Mouse (Mus musculus) heart, embryonic 14.5 days (tissue): ENCODE results near the gene Gm28041. TPM values are rescaled to one million over a fixed set of nuclear protein-coding genes. Genes with fewer than 3 reads are reported as not detected.
"Not testable (repeated sequence)": the region's sequence is repeated elsewhere in the genome, so short reads cannot be mapped to it uniquely, and the experiment has no call there.

ENCODE experiments used
- ATAC-seq: fragments of 200-750 bp; cut with Nextera tagmentation; 2 replicates; pipeline ENCODE4 v1.8.0; 2017; ENCODE audit warnings: low read depth, moderate TSS enrichment; ENCODE audit not compliant: insufficient number of reproducible peaks, insufficient read depth, low FRiP score
- H3K27ac ChIP-seq, 2 experiments: fragments of 200-500 bp in 1 of 2; fragments of 300-500 bp in 1 of 2; sonication (generic) in 1 of 2; replicated peaks in 1 of 2; 2 replicates each; pipeline ENCODE4 v1.5.1; 2012 to 2014; ENCODE audit warnings: low read depth in 2 of 2, low read length in 2 of 2, control low read depth in 1 of 2, mild to moderate bottlenecking in 1 of 2, mixed read lengths in 1 of 2; ENCODE audit not compliant: control insufficient read depth in 1 of 2, insufficient read depth in 1 of 2
- H3K27me3 ChIP-seq: fragments of 300-500 bp; sonication (generic); 2 replicates; pipeline ENCODE4 v1.6.1; 2014; ENCODE audit warnings: mild to moderate bottlenecking, low read length, control low read depth; ENCODE audit not compliant: control insufficient read depth, insufficient read depth
- H3K36me3 ChIP-seq: fragments of 300-500 bp; sonication (generic); 2 replicates; pipeline ENCODE4 v1.6.1; 2014; ENCODE audit warnings: mild to moderate bottlenecking, control low read depth, low read length, mixed read lengths; ENCODE audit not compliant: control insufficient read depth, insufficient read depth
- H3K4me1 ChIP-seq, 2 experiments: fragments of 200-500 bp in 1 of 2; fragments of 300-500 bp in 1 of 2; sonication (generic) in 1 of 2; 2 replicates each; pipeline ENCODE4 v1.6.1; 2012 to 2014; ENCODE audit warnings: low read length in 2 of 2, control low read depth in 1 of 2, mixed read lengths in 1 of 2; ENCODE audit not compliant: control insufficient read depth in 2 of 2, insufficient read depth in 2 of 2
- H3K4me2 ChIP-seq: fragments of 300-500 bp; sonication (generic); 2 replicates; pipeline ENCODE4 v1.6.1; 2014; ENCODE audit warnings: mild to moderate bottlenecking, low read length
- H3K4me3 ChIP-seq, 2 experiments: fragments of 200-500 bp in 1 of 2; fragments of 300-500 bp in 1 of 2; sonication (generic) in 1 of 2; 2 replicates each; pipeline ENCODE4 v1.5.1; 2012 to 2014; ENCODE audit warnings: low read length in 2 of 2, mild to moderate bottlenecking in 2 of 2, control low read depth in 1 of 2, low read depth in 1 of 2, moderate library complexity in 1 of 2; ENCODE audit not compliant: control insufficient read depth in 1 of 2, insufficient read depth in 1 of 2
- H3K9ac ChIP-seq: fragments of 300-500 bp; sonication (generic); 2 replicates; pipeline ENCODE4 v1.6.1; 2014; ENCODE audit warnings: mild to moderate bottlenecking, low read length
- H3K9me3 ChIP-seq: fragments of 300-500 bp; sonication (generic); 2 replicates; pipeline ENCODE4 v1.6.1; 2016; ENCODE audit warnings: low read length, control low read depth; ENCODE audit not compliant: control insufficient read depth
- WGBS: fragments of 180-500 bp; shearing (Covaris S2); extraction: QIAGEN DNeasy Blood & Tissue Kit; methylation state at CpG from one replicate; pipeline ENCODE4 v1.1.7; 2014; 5-methylcytosine and 5-hydroxymethylcytosine counted together
- polyA plus RNA-seq: library from polyadenylated mRNA; unstranded; fragments of >200 nt; fragmentation: Nextera tagmentation; extraction: Ambion mirVana; gene quantifications from 2 replicates; pipeline ENCODE4 v1.2.1, GENCODE M21; 2014

The Gm28041 gene
- 0.73 TPM in 1 of 2 replicates, not detected in the other for polyA plus RNA-seq

GRCm38 (mm10) chr13:67375050-67375911 is at the start of gene Gm28041, which contains the start of gene Zfp456:
Gene Gm28041, minus strand, starts transcription at chr13:67375733.
Gene Zfp456, minus strand, starts transcription at chr13:67375810.
- H3K4me1 ChIP-seq, H3K27me3 ChIP-seq, H3K9me3 ChIP-seq, H3K27ac ChIP-seq, H3K36me3 ChIP-seq: not testable (repeated sequence)
- Histone ChIP-seq H3K4me2 (peak within 1 kb of the TSS; percentile 64), H3K4me3 (peak within 1 kb of the TSS; percentile 52 to 84), H3K9ac (peak within 1 kb of the TSS; percentile 60)
- WGBS = 12% methylated on average over 13 of the region's 15 CpGs
- ATAC-seq = peak; percentile 82

- not testable (repeated sequence) for H3K4me2 ChIP-seq, H3K27ac ChIP-seq, H3K36me3 ChIP-seq, H3K9ac ChIP-seq, ATAC-seq, H3K27me3 ChIP-seq, H3K4me1 ChIP-seq, H3K9me3 ChIP-seq, H3K4me3 ChIP-seq
- 68% methylated on average over 2 of the region's 2 CpGs for WGBS
These were observed 47.0 kb upstream of the Gm28041 start for GRCm38 (mm10) chr13:67422532-67422931.

- Histone ChIP-seq H3K4me1 (peaks cover 0 to 4% of the 10 kb centered on the region in 2 experiments; a peak in 1 of 4 replicates), H3K36me3 (no peaks in the 10 kb centered on the region)
- 1% methylated on average over 22 of the region's 22 CpGs for WGBS
These were observed 45.8 kb upstream of the Gm28041 start, which contains the start of gene Zfp459 for GRCm38 (mm10) chr13:67421207-67421857. Gene Zfp459, minus strand, starts transcription at chr13:67421418.

GRCm38 (mm10) chr13:67420558-67421206 is 45.1 kb upstream of the Gm28041 start:
- ATAC-seq = no peak
- peak overlapping the region; percentile 70 for H3K9ac ChIP-seq
- H3K27ac ChIP-seq = no peak overlapping the region
- peaks cover 0 to 4% of the 10 kb centered on the region in 2 experiments; a peak in 1 of 4 replicates for H3K4me1 ChIP-seq
- no peaks in the 10 kb centered on the region for H3K36me3 ChIP-seq
- H3K4me3 ChIP-seq = peak overlapping the region; percentile 55 to 65
- WGBS = 31% methylated on average over 11 of the region's 11 CpGs
- no peaks in the 10 kb centered on the region for H3K27me3 ChIP-seq
- peak overlapping the region; percentile 92 for H3K4me2 ChIP-seq
- no peaks in the 10 kb centered on the region for H3K9me3 ChIP-seq

More at GRCm38 (mm10) chr13:67421207-67421857, 45.8 kb upstream of the Gm28041 start, which contains the start of gene Zfp459:
- no peaks in the 10 kb centered on the region for H3K27me3 ChIP-seq
- H3K4me2 ChIP-seq = peak within 1 kb of the TSS; percentile 92
- H3K9ac ChIP-seq = peak within 1 kb of the TSS; percentile 70
- H3K4me3 ChIP-seq = peak within 1 kb of the TSS; percentile 55 to 65
- ATAC-seq = no peak; the same call in 1 of the 2 replicates
- H3K9me3 ChIP-seq = no peaks in the 10 kb centered on the region
- no peak within 1 kb of the TSS for H3K27ac ChIP-seq

- H3K27ac ChIP-seq = no peak overlapping the region
- H3K4me1 ChIP-seq = peaks cover 0 to 3% of the 10 kb centered on the region in 2 experiments; a peak in 1 of 4 replicates
- H3K36me3 ChIP-seq = no peaks in the 10 kb centered on the region
- H3K9ac ChIP-seq = no peak overlapping the region
- H3K4me2 ChIP-seq = no peak overlapping the region
- no peak overlapping the region for H3K4me3 ChIP-seq
- no peaks in the 10 kb centered on the region for H3K27me3 ChIP-seq
- ATAC-seq = no peak
- H3K9me3 ChIP-seq = no peaks in the 10 kb centered on the region
- WGBS = 87% methylated on average over 3 of the region's 3 CpGs
These were observed 41.3 kb upstream of the Gm28041 start for GRCm38 (mm10) chr13:67416811-67417210.

- no peaks in the 10 kb centered on the region for H3K9me3 ChIP-seq
- H3K4me1 ChIP-seq = no peaks in the 10 kb centered on the region
- H3K36me3 ChIP-seq = no peaks in the 10 kb centered on the region
- 79% methylated on average over 6 of the region's 6 CpGs for WGBS
- no peak overlapping the region for H3K4me2 ChIP-seq
- H3K4me3 ChIP-seq = no peak overlapping the region
- H3K27ac ChIP-seq = no peak overlapping the region
- no peaks in the 10 kb centered on the region for H3K27me3 ChIP-seq
- no peak overlapping the region for H3K9ac ChIP-seq
- no peak for ATAC-seq
These were observed 40.2 kb upstream of the Gm28041 start for GRCm38 (mm10) chr13:67415759-67416158.

- H3K27ac ChIP-seq, H3K36me3 ChIP-seq, H3K4me1 ChIP-seq, H3K4me3 ChIP-seq, H3K9me3 ChIP-seq, H3K27me3 ChIP-seq, H3K9ac ChIP-seq, H3K4me2 ChIP-seq, ATAC-seq: not testable (repeated sequence)
- WGBS = 53% methylated on average over 3 of the region's 3 CpGs
These were observed 38.1 kb upstream of the Gm28041 start for GRCm38 (mm10) chr13:67413634-67414033.
